Mouse (Mus musculus): ENCODE data around the gene Krt36. TPM values are rescaled to one million over a fixed set of nuclear protein-coding genes. Genes with fewer than 3 reads are reported as not detected.
A peak's percentile ranks its signal among the peaks of the same experiment; 100 is the strongest.

Gene Krt36
- polyA plus RNA-seq, 1 experiment from 2014 or later: not detected

GRCm38 (mm10) chr11:100066236-100067010 is 39.0 kb downstream of the Krt36 start:
- H3K9ac ChIP-seq (replicated peaks): no peak overlapping the region
- H3K9me3 ChIP-seq (ENCODE audit: low read length): no peaks in the 10 kb centered on the region
- H3K27ac ChIP-seq (ENCODE audit: low read depth): no peak overlapping the region
- no peaks in the 10 kb centered on the region for H3K4me1 ChIP-seq (ENCODE audit: insufficient read depth)
- no peaks in the 10 kb centered on the region for H3K27me3 ChIP-seq (ENCODE audit: insufficient read depth, low read length)
- no peak for TF ChIP-seq CTCF (IDR thresholded peaks at IDR 0.05; ENCODE audit: low read depth)
- no peak for TF ChIP-seq EP300 (IDR thresholded peaks at IDR 0.05; ENCODE audit: low read depth)
- DNase-seq (no peak), ATAC-seq (no peak)
- no peaks in the 10 kb centered on the region for H3K36me3 ChIP-seq (replicated peaks; ENCODE audit: insufficient read depth, low read length)
- 68% methylated on average over 12 of the region's 12 CpGs for WGBS (ENCODE audit: insufficient replicate concordance)
- no peak overlapping the region for H3K4me3 ChIP-seq (ENCODE audit: low read depth, low read length)
- H3K4me2 ChIP-seq (ENCODE audit: low read depth, low read length): no peak overlapping the region

GRCm38 (mm10) chr11:100058875-100059274 is 46.6 kb downstream of the Krt36 start:
- TF ChIP-seq CTCF (IDR thresholded peaks at IDR 0.05; ENCODE audit: low read depth): 0 out of 2 replicates have a peak, but pooled peaks have one; percentile 8
- TF ChIP-seq EP300 (IDR thresholded peaks at IDR 0.05; ENCODE audit: low read depth): no peak
- Histone ChIP-seq H3K9ac (replicated peaks) (no peak overlapping the region), H3K4me1 (ENCODE audit: insufficient read depth) (no peaks in the 10 kb centered on the region), H3K4me2 (ENCODE audit: low read depth, low read length) (no peak overlapping the region), H3K27me3 (ENCODE audit: insufficient read depth, low read length) (no peaks in the 10 kb centered on the region), H3K9me3 (ENCODE audit: low read length) (no peaks in the 10 kb centered on the region), H3K36me3 (replicated peaks; ENCODE audit: insufficient read depth, low read length) (no peaks in the 10 kb centered on the region), H3K4me3 (ENCODE audit: low read depth, low read length) (no peak overlapping the region), H3K27ac (ENCODE audit: low read depth) (no peak overlapping the region)
- DNase-seq (no peak), ATAC-seq (no peak)
- WGBS (ENCODE audit: insufficient replicate concordance): 71% methylated on average over 8 of the region's 8 CpGs

- no peak overlapping the region for H3K4me3 ChIP-seq (ENCODE audit: low read depth, low read length)
- H3K36me3 ChIP-seq (replicated peaks; ENCODE audit: insufficient read depth, low read length): no peaks in the 10 kb centered on the region
- DNase-seq: no peak
- no peaks in the 10 kb centered on the region for H3K9me3 ChIP-seq (ENCODE audit: low read length)
- WGBS (ENCODE audit: insufficient replicate concordance): 48% methylated on average over 9 of the region's 9 CpGs
- no peak overlapping the region for H3K4me2 ChIP-seq (ENCODE audit: low read depth, low read length)
- no peaks in the 10 kb centered on the region for H3K4me1 ChIP-seq (ENCODE audit: insufficient read depth)
- no peak for TF ChIP-seq EP300 (IDR thresholded peaks at IDR 0.05; ENCODE audit: low read depth)
- TF ChIP-seq CTCF (IDR thresholded peaks at IDR 0.05; ENCODE audit: low read depth): no peak
- no peaks in the 10 kb centered on the region for H3K27me3 ChIP-seq (ENCODE audit: insufficient read depth, low read length)
- no peak for ATAC-seq
- no peak overlapping the region for H3K27ac ChIP-seq (ENCODE audit: low read depth)
- H3K9ac ChIP-seq (replicated peaks): no peak overlapping the region
Observed at GRCm38 (mm10) chr11:100055686-100056655, 49.5 kb downstream of the Krt36 start.

Other genes with a start within 250 kb of the Krt36 start
- gene Gm11568, start 247.7 kb downstream of the Krt36 start, polyA plus RNA-seq (2015; fragmentation: Nextera tagmentation; extraction: Ambion mirVana): not detected in 2 replicates
- gene Gm11559, start 241.2 kb downstream of the Krt36 start, polyA plus RNA-seq (2015; fragmentation: Nextera tagmentation; extraction: Ambion mirVana): not detected in 2 replicates
- gene Krtap9-1, start 232.2 kb downstream of the Krt36 start, polyA plus RNA-seq (2015; fragmentation: Nextera tagmentation; extraction: Ambion mirVana): not detected in 2 replicates
- gene Gm11567, start 226.4 kb downstream of the Krt36 start, polyA plus RNA-seq (2015; fragmentation: Nextera tagmentation; extraction: Ambion mirVana): not detected in 2 replicates
- not detected in 2 replicates for gene Krtap31-1, start 197.7 kb downstream of the Krt36 start, polyA plus RNA-seq (2015; fragmentation: Nextera tagmentation; extraction: Ambion mirVana)
- gene Gm11565, start 190.9 kb downstream of the Krt36 start, polyA plus RNA-seq (2015; fragmentation: Nextera tagmentation; extraction: Ambion mirVana): not detected in 2 replicates
- not detected in 2 replicates for gene Krtap31-2, start 169.3 kb downstream of the Krt36 start, polyA plus RNA-seq (2015; fragmentation: Nextera tagmentation; extraction: Ambion mirVana)
- gene Krtap9-5, start 157.2 kb downstream of the Krt36 start, polyA plus RNA-seq (2015; fragmentation: Nextera tagmentation; extraction: Ambion mirVana): not detected in 2 replicates
- gene Krtap29-1, start 126.6 kb downstream of the Krt36 start, polyA plus RNA-seq (2015; fragmentation: Nextera tagmentation; extraction: Ambion mirVana): not detected in 2 replicates
- not detected in 2 replicates for gene Krtap16-1, start 119.0 kb downstream of the Krt36 start, polyA plus RNA-seq (2015; fragmentation: Nextera tagmentation; extraction: Ambion mirVana)
- not detected in 2 replicates for gene Krtap17-1, start 111.6 kb downstream of the Krt36 start, polyA plus RNA-seq (2015; fragmentation: Nextera tagmentation; extraction: Ambion mirVana)
- not detected in 2 replicates for gene Krt33a, start 89.4 kb downstream of the Krt36 start, polyA plus RNA-seq (2015; fragmentation: Nextera tagmentation; extraction: Ambion mirVana)
- not detected in 2 replicates for gene Krt33b, start 75.8 kb downstream of the Krt36 start, polyA plus RNA-seq (2015; fragmentation: Nextera tagmentation; extraction: Ambion mirVana)
- not detected in 2 replicates for gene Krt34, start 64.1 kb downstream of the Krt36 start, polyA plus RNA-seq (2015; fragmentation: Nextera tagmentation; extraction: Ambion mirVana)
- not detected in 2 replicates for gene Krt31, start 55.1 kb downstream of the Krt36 start, polyA plus RNA-seq (2015; fragmentation: Nextera tagmentation; extraction: Ambion mirVana)
- not detected in 2 replicates for gene Krt32, start 17.4 kb downstream of the Krt36 start, polyA plus RNA-seq (2015; fragmentation: Nextera tagmentation; extraction: Ambion mirVana)
- gene Krt35, start 9.4 kb downstream of the Krt36 start, polyA plus RNA-seq (2015; fragmentation: Nextera tagmentation; extraction: Ambion mirVana): not detected in 2 replicates
- gene Krt13, start 15.9 kb upstream of the Krt36 start, polyA plus RNA-seq (2015; fragmentation: Nextera tagmentation; extraction: Ambion mirVana): not detected in 2 replicates
- gene Krt15, start 30.3 kb upstream of the Krt36 start, polyA plus RNA-seq (2015; fragmentation: Nextera tagmentation; extraction: Ambion mirVana): 0.11 TPM in 1 of 2 replicates, not detected in the other
- gene Krt19, start 43.0 kb upstream of the Krt36 start, polyA plus RNA-seq (2015; fragmentation: Nextera tagmentation; extraction: Ambion mirVana): 5.5 and 7.8 TPM in 2 replicates
- gene Krt9, start 87.6 kb upstream of the Krt36 start, polyA plus RNA-seq (2015; fragmentation: Nextera tagmentation; extraction: Ambion mirVana): not detected in 2 replicates
- gene Krt14, start 101.9 kb upstream of the Krt36 start, polyA plus RNA-seq (2015; fragmentation: Nextera tagmentation; extraction: Ambion mirVana): 0.32 and 1.2 TPM in 2 replicates
- not detected in 2 replicates for gene Krt16, start 143.3 kb upstream of the Krt36 start, polyA plus RNA-seq (2015; fragmentation: Nextera tagmentation; extraction: Ambion mirVana)
- 0.08 and 0.09 TPM in 2 replicates for gene Krt17, start 155.4 kb upstream of the Krt36 start, polyA plus RNA-seq (2015; fragmentation: Nextera tagmentation; extraction: Ambion mirVana)
- not detected in 2 replicates for gene Krt42, start 164.2 kb upstream of the Krt36 start, polyA plus RNA-seq (2015; fragmentation: Nextera tagmentation; extraction: Ambion mirVana)
- 1,752 and 1,956 TPM in 2 replicates for gene Eif1, start 214.3 kb upstream of the Krt36 start, polyA plus RNA-seq (2015; fragmentation: Nextera tagmentation; extraction: Ambion mirVana)
- gene Gast, start 228.8 kb upstream of the Krt36 start, polyA plus RNA-seq (2015; fragmentation: Nextera tagmentation; extraction: Ambion mirVana): not detected in 2 replicates

Measured in liver, postnatal 0 days (tissue).